Mouse (Mus musculus) forebrain, embryonic 11.5 days (tissue): ENCODE results near the gene Gmppb. TPM values are rescaled to one million over a fixed set of nuclear protein-coding genes. Genes with fewer than 3 reads are reported as not detected.
A peak's percentile ranks its signal among the peaks of the same experiment; 100 is the strongest.

ENCODE experiments used
- ATAC-seq: fragments of 200-750 bp; cut with Nextera tagmentation; replicated peaks from 2 replicates; pipeline ENCODE4 v1.8.0; 2017; ENCODE audit warnings: moderate TSS enrichment; ENCODE audit not compliant: low FRiP score
- DNase-seq: peaks from one replicate; pipeline ENCODE4 v3.0.0-alpha.2; 2017; ENCODE audit warnings: low spot score
- H3K27ac ChIP-seq: fragments of 300-500 bp; sonication (generic); 2 replicates; pipeline ENCODE4 v1.5.1; 2014; ENCODE audit warnings: low read depth, low read length
- H3K27me3 ChIP-seq: fragments of 300-500 bp; sonication (generic); 2 replicates; pipeline ENCODE4 v1.6.1; 2014; ENCODE audit warnings: mild to moderate bottlenecking, low read length, mixed read lengths; ENCODE audit not compliant: control insufficient read depth, insufficient read depth
- H3K36me3 ChIP-seq: fragments of 300-500 bp; sonication (generic); 2 replicates; pipeline ENCODE4 v1.6.1; 2014; ENCODE audit warnings: mild to moderate bottlenecking, low read length, moderate library complexity, mixed read lengths; ENCODE audit not compliant: control insufficient read depth, insufficient read depth
- H3K4me1 ChIP-seq: fragments of 300-500 bp; sonication (generic); replicated peaks from 2 replicates; pipeline ENCODE4 v1.6.1; 2014; ENCODE audit warnings: low read length, mixed read lengths; ENCODE audit not compliant: control insufficient read depth, insufficient read depth
- H3K4me2 ChIP-seq: fragments of 300-500 bp; sonication (generic); 2 replicates; pipeline ENCODE4 v1.6.1; 2014; ENCODE audit warnings: low read depth, mild to moderate bottlenecking, low read length, moderate library complexity, mixed read lengths; ENCODE audit not compliant: severe bottlenecking
- H3K4me3 ChIP-seq: fragments of 300-500 bp; sonication (generic); 2 replicates; pipeline ENCODE4 v1.5.1; 2014; ENCODE audit warnings: low read depth, low read length
- H3K9ac ChIP-seq: fragments of 300-500 bp; sonication (generic); 2 replicates; pipeline ENCODE4 v1.6.1; 2014; ENCODE audit warnings: low read length
- H3K9me3 ChIP-seq: fragments of 300-500 bp; sonication (generic); 2 replicates; pipeline ENCODE4 v1.6.1; 2016; ENCODE audit warnings: low read length, mixed read lengths; ENCODE audit not compliant: control insufficient read depth
- WGBS: fragments of 180-500 bp; shearing (Covaris S2); extraction: QIAGEN DNeasy Blood & Tissue Kit; methylation state at CpG from one replicate; pipeline ENCODE4 v1.1.7; 2014; 5-methylcytosine and 5-hydroxymethylcytosine counted together
- polyA plus RNA-seq: library from polyadenylated mRNA; unstranded; fragments of >200 nt; fragmentation: Nextera tagmentation; extraction: Ambion mirVana; gene quantifications from 2 replicates; pipeline ENCODE4 v1.2.1, GENCODE M21; 2014

Gmppb gene
- polyA plus RNA-seq, 1 experiment from 2014 or later: 20.7 TPM

DNA sequence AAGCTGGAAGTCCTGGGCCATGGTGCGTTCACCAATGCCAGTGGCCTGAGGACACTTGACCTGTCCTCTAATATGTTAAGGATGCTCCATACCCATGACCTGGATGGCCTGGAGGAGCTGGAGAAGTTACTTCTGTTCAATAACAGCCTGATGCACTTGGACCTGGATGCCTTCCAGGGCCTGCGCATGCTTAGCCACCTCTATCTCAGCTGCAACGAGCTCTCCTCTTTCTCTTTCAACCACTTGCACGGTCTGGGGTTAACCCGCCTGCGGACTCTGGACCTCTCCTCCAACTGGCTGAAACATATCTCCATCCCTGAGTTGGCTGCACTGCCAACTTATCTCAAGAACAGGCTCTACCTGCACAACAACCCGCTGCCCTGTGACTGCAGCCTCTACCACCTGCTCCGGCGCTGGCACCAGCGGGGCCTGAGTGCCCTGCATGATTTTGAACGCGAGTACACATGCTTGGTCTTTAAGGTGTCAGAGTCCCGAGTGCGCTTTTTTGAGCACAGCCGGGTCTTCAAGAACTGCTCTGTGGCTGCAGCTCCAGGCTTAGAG is 4.7 kb downstream of the Gmppb start:
- no peaks in the 10 kb centered on the region for H3K27me3 ChIP-seq
- DNase-seq (no peak), ATAC-seq (no peak)
- no peaks in the 10 kb centered on the region for H3K9me3 ChIP-seq
- no peak overlapping the region for H3K9ac ChIP-seq
- H3K4me2 ChIP-seq: no peak overlapping the region
- no peaks in the 10 kb centered on the region; the same call in 1 of the 2 replicates for H3K36me3 ChIP-seq
- no peak overlapping the region for H3K27ac ChIP-seq
- H3K4me1 ChIP-seq: peaks cover 3% of the 10 kb centered on the region; the same call in 1 of the 2 replicates
- WGBS: 93% methylated on average over 15 of the region's 15 CpGs
- no peak overlapping the region for H3K4me3 ChIP-seq

- Histone ChIP-seq H3K36me3 (no peaks in the 10 kb centered on the region; the same call in 1 of the 2 replicates), H3K27me3 (no peaks in the 10 kb centered on the region), H3K27ac (no peak overlapping the region), H3K9ac (no peak overlapping the region), H3K4me3 (no peak overlapping the region), H3K4me2 (no peak overlapping the region), H3K9me3 (no peaks in the 10 kb centered on the region), H3K4me1 (peaks cover 3% of the 10 kb centered on the region; the same call in 1 of the 2 replicates)
- 91% methylated on average over 22 of the region's 22 CpGs for WGBS
- ATAC-seq (no peak), DNase-seq (no peak)
Measured at GRCm38 (mm10) chr9:108054331-108055040, 5.4 kb downstream of the Gmppb start.

DNA sequence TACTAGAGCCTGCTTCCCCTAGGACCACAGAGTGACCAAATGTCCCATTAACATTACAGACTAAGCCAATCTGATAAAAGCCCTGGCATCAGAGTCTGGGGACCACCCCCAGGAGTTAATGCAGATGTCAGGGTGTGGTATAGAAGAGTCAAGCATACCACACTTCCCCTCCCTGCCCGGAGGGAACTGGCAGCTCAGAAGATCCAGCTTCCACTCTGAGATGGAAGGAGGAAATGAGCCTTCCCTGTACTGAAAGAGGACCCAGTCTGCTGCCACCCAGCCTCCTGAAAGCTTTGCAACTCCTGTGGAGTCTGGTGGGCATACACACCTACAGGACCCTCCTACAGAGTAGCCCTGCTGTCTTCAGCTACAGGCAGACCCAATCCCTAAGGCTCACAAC is 6.0 kb downstream of the Gmppb start:
- no peak overlapping the region for H3K27ac ChIP-seq
- H3K36me3 ChIP-seq: no peaks in the 10 kb centered on the region; the same call in 1 of the 2 replicates
- no peaks in the 10 kb centered on the region for H3K27me3 ChIP-seq
- H3K4me1 ChIP-seq: peaks cover 2% of the 10 kb centered on the region; the same call in 1 of the 2 replicates
- DNase-seq (no peak), ATAC-seq (no peak)
- H3K9me3 ChIP-seq: no peaks in the 10 kb centered on the region
- H3K4me3 ChIP-seq: no peak overlapping the region
- 100% methylated on average over 1 of the region's 1 CpGs for WGBS
- no peak overlapping the region for H3K9ac ChIP-seq
- no peak overlapping the region for H3K4me2 ChIP-seq

GRCm38 (mm10) chr9:108055661-108056237 is 6.7 kb downstream of the Gmppb start:
- DNase-seq: peak; percentile 49
- H3K4me3 ChIP-seq: no peak overlapping the region
- WGBS: 90% methylated on average over 6 of the region's 6 CpGs

GRCm38 (mm10) chr9:108056361-108057261 is 7.6 kb downstream of the Gmppb start:
- WGBS: 83% methylated on average over 28 of the region's 28 CpGs
- no peak overlapping the region for H3K9ac ChIP-seq
- H3K36me3 ChIP-seq: no peaks in the 10 kb centered on the region
- H3K4me3 ChIP-seq: no peak overlapping the region
- no peak for ATAC-seq
- H3K27me3 ChIP-seq: no peaks in the 10 kb centered on the region
- H3K4me2 ChIP-seq: no peak overlapping the region
- no peak overlapping the region for H3K27ac ChIP-seq
- peak; percentile 49 for DNase-seq
- no peaks in the 10 kb centered on the region for H3K9me3 ChIP-seq
- no peaks in the 10 kb centered on the region; the same call in 1 of the 2 replicates for H3K4me1 ChIP-seq

More at GRCm38 (mm10) chr9:108055661-108056237, 6.7 kb downstream of the Gmppb start:
- H3K9ac ChIP-seq: no peak overlapping the region
- H3K4me1 ChIP-seq: no peaks in the 10 kb centered on the region; the same call in 1 of the 2 replicates
- no peaks in the 10 kb centered on the region for H3K27me3 ChIP-seq
- H3K9me3 ChIP-seq: no peaks in the 10 kb centered on the region
- H3K36me3 ChIP-seq: no peaks in the 10 kb centered on the region; the same call in 1 of the 2 replicates
- ATAC-seq: no peak
- no peak overlapping the region for H3K27ac ChIP-seq
- no peak overlapping the region for H3K4me2 ChIP-seq

- no peak overlapping the region for H3K27ac ChIP-seq
- H3K4me1 ChIP-seq: no peaks in the 10 kb centered on the region; the same call in 1 of the 2 replicates
- ATAC-seq (no peak), DNase-seq (no peak)
- H3K27me3 ChIP-seq: no peaks in the 10 kb centered on the region
- no peaks in the 10 kb centered on the region for H3K9me3 ChIP-seq
- no peaks in the 10 kb centered on the region for H3K36me3 ChIP-seq
- no peak overlapping the region for H3K4me2 ChIP-seq
- H3K4me3 ChIP-seq: no peak overlapping the region
- 87% methylated on average over 5 of the region's 5 CpGs for WGBS
- no peak overlapping the region for H3K9ac ChIP-seq
Measured at GRCm38 (mm10) chr9:108057262-108057562, 8.2 kb downstream of the Gmppb start.

DNA sequence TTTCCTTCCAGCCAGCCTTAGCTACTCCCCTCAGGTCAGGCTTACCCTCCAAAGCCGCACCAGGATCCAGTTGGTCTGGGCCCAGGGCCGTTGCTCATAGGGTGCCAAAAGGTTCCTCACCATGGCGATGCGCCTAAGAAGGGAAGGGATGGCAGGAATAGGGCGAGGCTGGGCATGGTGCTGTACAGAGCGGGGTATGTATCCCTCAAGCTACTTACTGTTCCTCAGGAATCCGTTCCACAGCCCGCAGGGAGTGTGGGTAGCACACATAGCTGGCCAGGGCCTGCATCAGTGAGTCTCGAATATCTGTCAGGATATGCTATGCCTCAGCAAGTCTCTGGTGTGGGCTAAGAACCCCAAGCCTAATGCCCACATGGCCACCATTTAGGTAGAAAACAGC is 9.2 kb downstream of the Gmppb start:
- Histone ChIP-seq H3K36me3 (no peaks in the 10 kb centered on the region), H3K4me2 (no peak overlapping the region), H3K27me3 (no peaks in the 10 kb centered on the region), H3K9ac (no peak overlapping the region), H3K27ac (no peak overlapping the region), H3K4me3 (no peak overlapping the region), H3K4me1 (no peaks in the 10 kb centered on the region; the same call in 1 of the 2 replicates), H3K9me3 (no peaks in the 10 kb centered on the region)
- peak; percentile 47 for DNase-seq
- WGBS: 95% methylated on average over 9 of the region's 9 CpGs
- ATAC-seq: no peak

- H3K4me2 ChIP-seq: no peak overlapping the region
- no peaks in the 10 kb centered on the region for H3K27me3 ChIP-seq
- H3K27ac ChIP-seq: no peak overlapping the region
- 87% methylated on average over 3 of the region's 3 CpGs for WGBS
- no peaks in the 10 kb centered on the region for H3K4me1 ChIP-seq
- no peak for DNase-seq
- no peak overlapping the region for H3K9ac ChIP-seq
- H3K36me3 ChIP-seq: no peaks in the 10 kb centered on the region
- no peak overlapping the region for H3K4me3 ChIP-seq
- ATAC-seq: no peak
- H3K9me3 ChIP-seq: no peaks in the 10 kb centered on the region
Measured at GRCm38 (mm10) chr9:108062142-108062541, 13.1 kb downstream of the Gmppb start.
